Mouse (Mus musculus): ENCODE results near the gene Prkn. TPM values are rescaled to one million over a fixed set of nuclear protein-coding genes. Genes with fewer than 3 reads are reported as not detected.
"Not testable (repeated sequence)": the region's sequence is repeated elsewhere in the genome, so short reads cannot be mapped to it uniquely, and the experiment has no call there.

The Prkn gene
- polyA plus RNA-seq, 1 experiment from 2014 or later: 2.6 TPM

DNA sequence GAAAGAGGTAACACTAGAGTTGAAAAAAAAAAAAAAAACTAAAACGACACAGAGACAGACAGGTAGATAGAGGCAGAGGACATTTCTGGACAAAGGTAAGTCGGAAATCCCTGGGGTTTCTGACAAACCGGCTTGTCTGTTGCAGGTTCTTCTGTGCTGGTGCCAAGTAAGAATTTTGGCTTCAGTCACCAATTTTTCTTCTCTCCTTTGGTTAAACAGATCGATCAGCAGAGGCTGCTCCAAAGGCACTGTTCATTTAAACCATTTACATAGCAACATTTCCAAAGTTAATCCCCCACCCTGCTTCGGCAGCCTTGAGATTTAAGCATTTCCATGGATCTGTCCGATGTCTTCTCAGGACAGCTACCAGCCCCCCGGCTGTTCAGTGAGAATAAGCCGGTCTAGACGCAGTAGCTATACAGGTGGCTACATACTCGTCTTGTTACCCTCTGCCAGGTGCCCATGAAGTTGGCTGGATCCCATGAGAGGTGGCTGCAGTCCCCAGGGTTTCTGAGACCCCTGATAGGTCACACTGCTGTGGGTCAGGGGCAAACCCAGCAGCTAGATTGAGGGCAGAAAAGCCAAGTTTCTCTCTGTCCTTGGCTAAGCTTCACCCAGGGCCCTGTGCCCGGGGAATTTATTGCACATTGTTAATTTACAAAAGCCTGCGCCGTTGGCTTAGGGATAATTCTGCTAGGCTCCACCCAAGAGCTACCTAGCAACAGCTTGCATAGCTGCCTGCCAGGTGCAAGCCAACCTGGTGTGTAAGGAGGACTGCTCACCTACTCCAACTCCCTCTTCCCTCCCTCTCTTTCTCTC lies 1133.0 kb downstream of the Prkn start:
- WGBS: 41% methylated on average over 13 of the region's 13 CpGs

DNA sequence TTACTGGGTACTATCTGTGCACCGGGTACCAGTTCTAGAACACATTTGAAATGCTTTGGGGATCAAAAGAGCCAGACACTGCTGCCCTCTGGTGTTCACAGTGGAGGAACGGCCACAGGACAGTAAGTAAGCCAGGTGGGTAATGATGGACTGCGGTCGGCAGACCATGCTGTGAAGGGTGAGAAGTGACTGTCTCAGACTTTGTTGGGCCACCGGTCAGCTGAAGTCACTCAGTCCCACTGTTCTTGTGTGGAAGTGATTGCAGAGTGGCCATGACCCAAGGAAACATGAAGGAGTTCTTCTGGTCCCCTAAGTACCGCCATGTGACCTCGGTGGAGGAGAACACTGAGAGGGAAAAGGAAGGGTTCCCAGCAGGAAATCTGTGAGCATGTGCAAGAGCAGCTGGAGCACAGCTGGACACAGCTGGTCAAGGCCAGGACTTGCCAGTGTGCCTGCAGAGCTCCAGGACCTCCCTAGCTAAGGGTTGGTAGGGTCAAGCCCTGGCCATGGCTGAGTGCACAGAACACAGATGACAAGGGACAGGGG lies 1135.0 kb downstream of the Prkn start:
- 0 out of 2 replicates have a peak, but pooled peaks have one; percentile 33 for ATAC-seq (ENCODE audit: insufficient number of reproducible peaks, low FRiP score, low TSS enrichment, low read depth)
- Histone ChIP-seq H3K36me3 (no peaks in the 10 kb centered on the region), H3K9ac (no peak overlapping the region), H3K4me3 (no peak overlapping the region), H3K4me1 (peaks cover 12% of the 10 kb centered on the region), H3K9me3 (no peaks in the 10 kb centered on the region), H3K27ac (no peak overlapping the region), H3K27me3 (peaks cover 26% of the 10 kb centered on the region), H3K4me2 (no peak overlapping the region)
- WGBS: 33% methylated on average over 7 of the region's 7 CpGs

More for the DNA sequence above, 1133.0 kb downstream of the Prkn start:
- Histone ChIP-seq H3K27ac (no peak overlapping the region), H3K27me3 (peaks cover 26% of the 10 kb centered on the region), H3K4me2 (no peak overlapping the region), H3K4me3 (no peak overlapping the region), H3K9ac (no peak overlapping the region), H3K4me1 (peaks cover 7% of the 10 kb centered on the region), H3K36me3 (no peaks in the 10 kb centered on the region), H3K9me3 (no peaks in the 10 kb centered on the region)
- no peak for ATAC-seq (ENCODE audit: insufficient number of reproducible peaks, low FRiP score, low TSS enrichment, low read depth)

- no peaks in the 10 kb centered on the region for H3K9me3 ChIP-seq
- H3K27me3 ChIP-seq: peaks cover 28% of the 10 kb centered on the region
- no peak overlapping the region for H3K9ac ChIP-seq
- H3K4me3 ChIP-seq: no peak overlapping the region
- no peak overlapping the region for H3K27ac ChIP-seq
- ATAC-seq (ENCODE audit: insufficient number of reproducible peaks, low FRiP score, low TSS enrichment, low read depth): no peak
- 43% methylated on average over 17 of the region's 17 CpGs for WGBS
- H3K4me2 ChIP-seq: no peak overlapping the region
- no peaks in the 10 kb centered on the region for H3K36me3 ChIP-seq
- H3K4me1 ChIP-seq: peaks cover 7% of the 10 kb centered on the region
These were observed 1138.2 kb downstream of the Prkn start for GRCm38 (mm10) chr17:11978260-11978821.

- 63% methylated on average over 9 of the region's 9 CpGs for WGBS
These were observed 1141.5 kb downstream of the Prkn start for GRCm38 (mm10) chr17:11981666-11982065.

DNA sequence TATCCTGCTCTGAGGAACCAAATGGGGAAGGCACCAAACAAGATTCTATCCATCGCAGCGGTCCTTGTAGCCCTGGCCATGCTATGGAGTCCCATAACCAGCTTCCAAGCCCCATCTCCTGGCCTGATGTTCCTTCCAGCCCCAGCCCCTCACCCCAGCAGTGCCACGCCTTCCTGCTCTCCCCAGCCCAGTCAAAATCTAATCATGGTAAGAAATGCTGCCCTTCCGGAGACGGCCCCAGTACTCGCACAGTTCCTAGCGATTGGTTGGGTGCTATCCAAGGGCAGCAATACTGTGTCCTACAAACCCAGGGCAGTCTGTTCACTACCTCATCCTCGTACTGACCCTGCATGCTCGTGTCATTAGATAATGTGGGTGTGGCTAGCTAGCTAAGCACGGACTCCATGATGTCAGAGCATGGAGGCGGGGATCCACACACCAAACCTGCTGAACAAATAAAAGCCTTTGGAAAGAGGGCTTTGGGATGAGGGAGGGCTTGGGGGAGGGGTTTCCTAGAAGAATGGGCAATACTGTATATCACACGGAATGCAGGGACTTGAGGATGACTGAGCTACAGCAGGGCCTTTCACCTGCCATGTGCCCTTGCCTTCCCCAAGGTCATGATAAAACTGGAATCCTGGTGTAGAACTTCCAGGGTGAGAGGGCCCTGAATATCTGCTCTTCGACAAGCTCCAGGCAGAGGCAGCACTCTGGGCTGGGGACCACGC lies 1148.1 kb downstream of the Prkn start:
- 0 out of 2 replicates have a peak, but pooled peaks have one; percentile 60 for ATAC-seq (ENCODE audit: insufficient number of reproducible peaks, low FRiP score, low TSS enrichment, low read depth)
- H3K4me3 ChIP-seq: no peak overlapping the region
- peaks cover 16% of the 10 kb centered on the region for H3K4me1 ChIP-seq
- H3K27ac ChIP-seq: no peak overlapping the region
- peaks cover 47% of the 10 kb centered on the region for H3K27me3 ChIP-seq
- H3K9ac ChIP-seq: no peak overlapping the region
- 68% methylated on average over 14 of the region's 14 CpGs for WGBS
- H3K36me3 ChIP-seq: no peaks in the 10 kb centered on the region
- no peaks in the 10 kb centered on the region for H3K9me3 ChIP-seq
- no peak overlapping the region for H3K4me2 ChIP-seq

More at GRCm38 (mm10) chr17:11981666-11982065, 1141.5 kb downstream of the Prkn start:
- no peak overlapping the region for H3K4me3 ChIP-seq
- H3K36me3 ChIP-seq: no peaks in the 10 kb centered on the region
- H3K9me3 ChIP-seq: no peaks in the 10 kb centered on the region
- no peak for ATAC-seq (ENCODE audit: insufficient number of reproducible peaks, low FRiP score, low TSS enrichment, low read depth)
- H3K27me3 ChIP-seq: peaks cover 25% of the 10 kb centered on the region
- H3K4me2 ChIP-seq: no peak overlapping the region
- H3K27ac ChIP-seq: no peak overlapping the region
- H3K9ac ChIP-seq: no peak overlapping the region
- peaks cover 4% of the 10 kb centered on the region; the same call in 1 of the 2 replicates for H3K4me1 ChIP-seq

GRCm38 (mm10) chr17:11989296-11989695 lies 1149.1 kb downstream of the Prkn start:
- no peak overlapping the region for H3K4me2 ChIP-seq
- 83% methylated on average over 4 of the region's 4 CpGs for WGBS
- H3K4me1 ChIP-seq: peaks cover 16% of the 10 kb centered on the region
- no peaks in the 10 kb centered on the region for H3K9me3 ChIP-seq
- ATAC-seq (ENCODE audit: insufficient number of reproducible peaks, low FRiP score, low TSS enrichment, low read depth): no peak
- H3K36me3 ChIP-seq: no peaks in the 10 kb centered on the region
- no peak overlapping the region for H3K4me3 ChIP-seq
- no peak overlapping the region for H3K9ac ChIP-seq
- peaks cover 56% of the 10 kb centered on the region for H3K27me3 ChIP-seq
- no peak overlapping the region for H3K27ac ChIP-seq

- ATAC-seq (ENCODE audit: insufficient number of reproducible peaks, low FRiP score, low TSS enrichment, low read depth): no peak
- H3K36me3 ChIP-seq: no peaks in the 10 kb centered on the region
- peaks cover 16% of the 10 kb centered on the region for H3K4me1 ChIP-seq
- H3K27me3 ChIP-seq: peaks cover 57% of the 10 kb centered on the region
- H3K9ac ChIP-seq: no peak overlapping the region
- H3K4me3 ChIP-seq: no peak overlapping the region
- H3K4me2 ChIP-seq: no peak overlapping the region
- no peaks in the 10 kb centered on the region for H3K9me3 ChIP-seq
- no peak overlapping the region for H3K27ac ChIP-seq
- WGBS: 26% methylated on average over 11 of the region's 11 CpGs
These were observed 1150.4 kb downstream of the Prkn start for GRCm38 (mm10) chr17:11990386-11991087.

- no peaks in the 10 kb centered on the region for H3K9me3 ChIP-seq
These were observed 1153.1 kb downstream of the Prkn start for GRCm38 (mm10) chr17:11993249-11993648.

DNA sequence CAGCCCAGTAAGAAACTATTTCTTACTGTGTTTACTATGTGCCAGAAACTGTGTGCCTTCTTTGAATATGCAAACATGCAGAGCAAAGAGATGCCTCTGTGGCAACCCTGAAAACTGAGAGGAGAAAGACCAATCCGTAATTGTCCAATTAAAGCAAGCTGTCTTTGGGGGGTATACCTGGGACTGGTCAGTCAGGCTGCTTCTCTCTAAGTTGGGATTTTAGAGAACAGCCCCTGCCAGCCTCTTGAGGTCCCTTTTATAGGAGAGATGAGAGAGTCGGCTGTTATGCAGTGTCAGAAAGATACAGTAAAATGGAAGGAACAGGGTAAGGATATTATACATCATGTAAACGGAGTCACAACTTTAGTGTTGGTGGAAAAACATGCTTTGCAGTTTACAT lies 1154.1 kb downstream of the Prkn start:
- Histone ChIP-seq H3K9ac (no peak overlapping the region), H3K4me2 (no peak overlapping the region), H3K9me3 (no peaks in the 10 kb centered on the region), H3K27me3 (peaks cover 31% of the 10 kb centered on the region), H3K27ac (no peak overlapping the region), H3K36me3 (no peaks in the 10 kb centered on the region), H3K4me3 (no peak overlapping the region), H3K4me1 (peaks cover 16% of the 10 kb centered on the region)
- no peak for ATAC-seq (ENCODE audit: insufficient number of reproducible peaks, low FRiP score, low TSS enrichment, low read depth)
- WGBS: 73% methylated on average over 3 of the region's 3 CpGs

More at GRCm38 (mm10) chr17:11993249-11993648, 1153.1 kb downstream of the Prkn start:
- H3K4me1 ChIP-seq: peaks cover 16% of the 10 kb centered on the region
- no peaks in the 10 kb centered on the region for H3K36me3 ChIP-seq
- H3K4me3 ChIP-seq: no peak overlapping the region
- ATAC-seq (ENCODE audit: insufficient number of reproducible peaks, low FRiP score, low TSS enrichment, low read depth): no peak
- no peak overlapping the region for H3K4me2 ChIP-seq
- H3K27ac ChIP-seq: no peak overlapping the region
- no peak overlapping the region for H3K9ac ChIP-seq
- peaks cover 40% of the 10 kb centered on the region for H3K27me3 ChIP-seq
- WGBS: 22% methylated on average over 8 of the region's 8 CpGs

DNA sequence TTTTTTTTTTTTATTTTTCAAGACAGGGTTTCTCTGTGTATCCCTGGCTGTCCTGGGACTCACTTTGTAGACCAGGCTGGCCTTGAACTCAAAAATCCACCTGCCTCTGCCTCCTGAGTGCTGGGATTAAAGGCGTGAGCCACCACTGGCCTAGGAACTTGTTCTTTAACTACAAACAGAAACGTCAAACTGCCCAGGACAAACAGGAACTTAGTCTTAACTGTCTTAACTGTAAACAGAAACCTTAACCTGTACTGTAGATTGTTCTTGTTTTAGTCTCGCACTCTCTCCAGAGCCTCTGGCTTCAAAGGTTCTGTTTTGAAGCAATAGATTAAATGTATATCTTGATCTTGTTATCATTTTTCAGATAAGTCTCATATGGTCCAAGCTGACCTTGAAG lies 1154.6 kb downstream of the Prkn start:
- H3K4me2 ChIP-seq; ATAC-seq (ENCODE audit: insufficient number of reproducible peaks, low FRiP score, low TSS enrichment, low read depth); H3K27ac ChIP-seq; H3K4me3 ChIP-seq; H3K9ac ChIP-seq; H3K9me3 ChIP-seq; H3K36me3 ChIP-seq: not testable (repeated sequence)
- 66% methylated on average over 3 of the region's 3 CpGs for WGBS
- Histone ChIP-seq H3K4me1 (peaks cover 16% of the 10 kb centered on the region), H3K27me3 (peaks cover 26% of the 10 kb centered on the region)

GRCm38 (mm10) chr17:11995522-11995921 lies 1155.3 kb downstream of the Prkn start:
- Histone ChIP-seq H3K4me2 (no peak overlapping the region), H3K9me3 (no peaks in the 10 kb centered on the region), H3K9ac (no peak overlapping the region), H3K36me3 (no peaks in the 10 kb centered on the region), H3K27ac (no peak overlapping the region), H3K27me3 (peaks cover 26% of the 10 kb centered on the region), H3K4me3 (no peak overlapping the region), H3K4me1 (peaks cover 12% of the 10 kb centered on the region)
- ATAC-seq (ENCODE audit: insufficient number of reproducible peaks, low FRiP score, low TSS enrichment, low read depth): no peak
- whole genome bisulfite sequencing: 84% methylated on average over 3 of the region's 3 CpGs
